Mouse (Mus musculus) midbrain, postnatal 0 days (tissue): Measurements from ENCODE around the gene Pitpnm3. TPM values are rescaled to one million over a fixed set of nuclear protein-coding genes. Genes with fewer than 3 reads are reported as not detected.

Experiments
- ATAC-seq: fragments of 200-750 bp; cut with Nextera tagmentation; 2 replicates; pipeline ENCODE4 v1.8.0; 2017; ENCODE audit warnings: moderate number of reproducible peaks, mild to moderate bottlenecking, moderate TSS enrichment, moderate library complexity; ENCODE audit not compliant: low FRiP score
- DNase-seq: peaks from one replicate; pipeline ENCODE4 v3.0.0-alpha.2; 2015; ENCODE audit warnings: low spot score
- H3K27ac ChIP-seq: fragments of 300-500 bp; sonication (generic); 2 replicates; pipeline ENCODE4 v1.5.1; 2014; ENCODE audit warnings: low read depth, mild to moderate bottlenecking, low read length, mixed read lengths
- H3K27me3 ChIP-seq: fragments of 300-500 bp; sonication (generic); 2 replicates; pipeline ENCODE4 v1.6.1; 2014; ENCODE audit warnings: low read length, control low read depth, mixed read lengths; ENCODE audit not compliant: insufficient read depth
- H3K36me3 ChIP-seq: fragments of 300-500 bp; sonication (generic); 2 replicates; pipeline ENCODE4 v1.6.1; 2014; ENCODE audit warnings: low read length, control low read depth, mixed read lengths; ENCODE audit not compliant: insufficient read depth
- H3K4me1 ChIP-seq: fragments of 300-500 bp; sonication (generic); 2 replicates; pipeline ENCODE4 v1.6.1; 2014; ENCODE audit warnings: mild to moderate bottlenecking, control low read depth, antibody characterized with exemption, low read length, mixed read lengths; ENCODE audit not compliant: insufficient read depth
- H3K4me2 ChIP-seq: fragments of 300-500 bp; sonication (generic); 2 replicates; pipeline ENCODE4 v1.6.1; 2014; ENCODE audit warnings: low read depth, mild to moderate bottlenecking, low read length, mixed read lengths; ENCODE audit not compliant: poor library complexity, severe bottlenecking
- H3K4me3 ChIP-seq: fragments of 300-500 bp; sonication (generic); 2 replicates; pipeline ENCODE4 v1.5.1; 2014; ENCODE audit warnings: low read depth, mild to moderate bottlenecking, low read length, moderate library complexity
- H3K9ac ChIP-seq: fragments of 300-500 bp; sonication (generic); replicated peaks from 2 replicates; pipeline ENCODE4 v1.6.1; 2014; ENCODE audit warnings: mild to moderate bottlenecking, low read length, moderate library complexity, mixed read lengths; ENCODE audit not compliant: poor library complexity, severe bottlenecking
- H3K9me3 ChIP-seq: fragments of 300-500 bp; sonication (generic); 2 replicates; pipeline ENCODE4 v1.6.1; 2016; ENCODE audit warnings: low read length, control low read depth
- CTCF ChIP-seq: IDR thresholded peaks from 2 replicates; pipeline ENCODE4 v1.5.1; 2016; ENCODE audit warnings: antibody characterized with exemption, mild to moderate bottlenecking
- WGBS: fragments of 180-500 bp; shearing (Covaris S2); extraction: QIAGEN DNeasy Blood & Tissue Kit; methylation state at CpG from one replicate; pipeline ENCODE4 v1.1.7; 2014; 5-methylcytosine and 5-hydroxymethylcytosine counted together
- polyA plus RNA-seq: library from polyadenylated mRNA; unstranded; fragments of >200 nt; fragmentation: Nextera tagmentation; extraction: Ambion mirVana; gene quantifications from 2 replicates; pipeline ENCODE4 v1.2.1, GENCODE M21; 2015
- total RNA-seq: library from RNA; depleted of rRNA; stranded (reverse); fragments of >200 nt; gene quantifications from 2 replicates; pipeline ENCODE4 v1.2.3, GENCODE M21; 2014

Gene Pitpnm3
- total and polyA plus RNA-seq, 2 experiments from 2014 or later: 7.9 to 33.0 TPM

DNA sequence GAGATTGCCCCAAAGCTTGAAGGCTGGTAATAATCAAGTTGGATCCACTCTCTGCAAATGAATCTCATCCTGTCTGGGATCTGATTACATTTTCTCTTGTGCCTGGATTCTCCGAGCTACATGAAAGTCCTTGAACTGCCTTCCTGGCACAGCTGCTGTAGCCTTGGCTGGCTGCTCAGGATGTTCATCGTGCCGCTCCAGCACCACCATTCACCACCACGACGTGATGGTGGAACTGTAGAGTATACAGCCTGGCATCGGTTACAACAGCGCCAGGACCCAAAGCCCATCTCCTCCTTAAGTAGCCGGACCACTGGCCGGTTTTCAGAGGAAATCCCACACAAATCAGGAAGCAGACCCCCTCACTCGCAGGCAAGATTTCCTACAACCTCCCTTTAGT lies 2.5 kb downstream of the Pitpnm3 start:
- ATAC-seq: no peak
- Histone ChIP-seq H3K9me3 (no peaks in the 10 kb centered on the region), H3K36me3 (peaks cover 2% of the 10 kb centered on the region; the same call in 1 of the 2 replicates), H3K4me2 (no peak overlapping the region), H3K4me3 (no peak overlapping the region), H3K27ac (no peak overlapping the region), H3K4me1 (peaks cover 16% of the 10 kb centered on the region), H3K27me3 (no peaks in the 10 kb centered on the region), H3K9ac (no peak overlapping the region)
- 67% methylated on average over 10 of the region's 10 CpGs for WGBS
- no peak for DNase-seq
- TF ChIP-seq CTCF: no peak

DNA sequence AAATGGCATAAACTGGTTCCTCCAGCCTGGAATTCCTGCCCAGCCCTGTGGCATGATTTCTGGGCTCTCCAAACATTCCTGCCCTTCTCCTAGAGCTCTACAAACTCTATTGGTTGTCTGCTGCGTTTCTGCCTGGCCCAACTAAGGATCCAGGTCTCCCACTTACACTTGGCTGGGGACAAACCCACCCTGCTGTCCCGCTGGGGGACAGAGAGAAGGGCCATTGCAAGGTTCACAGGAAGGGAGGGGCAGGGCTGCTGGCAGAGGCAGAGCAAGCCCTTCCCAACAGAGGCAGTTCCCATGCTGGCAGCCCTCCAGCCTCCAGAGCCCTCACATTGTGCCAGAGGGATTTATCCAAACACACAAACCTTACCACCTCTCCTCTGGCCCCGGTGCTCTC lies 3.3 kb downstream of the Pitpnm3 start:
- Histone ChIP-seq H3K9me3 (no peaks in the 10 kb centered on the region), H3K4me2 (no peak overlapping the region), H3K4me1 (peaks cover 20% of the 10 kb centered on the region), H3K27me3 (no peaks in the 10 kb centered on the region), H3K27ac (no peak overlapping the region), H3K4me3 (no peak overlapping the region), H3K9ac (no peak overlapping the region), H3K36me3 (peaks cover 2% of the 10 kb centered on the region; the same call in 1 of the 2 replicates)
- ATAC-seq (no peak), DNase-seq (peak; percentile 68)
- TF ChIP-seq CTCF: no peak
- WGBS: 25% methylated on average over 3 of the region's 3 CpGs

DNA sequence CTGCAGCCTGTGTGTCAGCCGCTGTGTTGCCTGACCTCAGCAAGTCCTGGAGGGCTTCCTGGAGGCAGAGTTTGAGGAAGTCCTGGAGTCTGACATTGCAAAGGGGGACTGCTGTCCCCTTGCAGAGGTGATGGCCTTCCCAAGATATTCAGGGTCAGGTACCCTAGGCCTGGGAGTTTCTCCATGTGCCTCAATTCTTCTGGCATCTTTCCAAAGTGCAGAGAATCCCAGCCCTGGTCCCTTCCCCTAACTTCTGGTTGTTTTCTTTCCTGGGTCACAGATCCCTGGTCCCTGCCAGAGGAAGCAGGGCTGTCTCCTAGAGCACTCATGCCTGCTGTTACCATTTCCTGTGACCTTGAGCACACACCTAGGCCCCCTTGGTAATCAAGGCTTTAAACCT lies 3.9 kb downstream of the Pitpnm3 start:
- H3K4me3 ChIP-seq: no peak overlapping the region
- peaks cover 2% of the 10 kb centered on the region; the same call in 1 of the 2 replicates for H3K36me3 ChIP-seq
- DNase-seq: no peak
- H3K9me3 ChIP-seq: no peaks in the 10 kb centered on the region
- ATAC-seq: no peak
- no peak overlapping the region for H3K9ac ChIP-seq
- whole genome bisulfite sequencing: 100% methylated on average over 1 of the region's 1 CpGs
- no peaks in the 10 kb centered on the region for H3K27me3 ChIP-seq
- H3K27ac ChIP-seq: no peak overlapping the region
- peaks cover 20% of the 10 kb centered on the region for H3K4me1 ChIP-seq
- no peak for TF ChIP-seq CTCF
- no peak overlapping the region for H3K4me2 ChIP-seq

DNA sequence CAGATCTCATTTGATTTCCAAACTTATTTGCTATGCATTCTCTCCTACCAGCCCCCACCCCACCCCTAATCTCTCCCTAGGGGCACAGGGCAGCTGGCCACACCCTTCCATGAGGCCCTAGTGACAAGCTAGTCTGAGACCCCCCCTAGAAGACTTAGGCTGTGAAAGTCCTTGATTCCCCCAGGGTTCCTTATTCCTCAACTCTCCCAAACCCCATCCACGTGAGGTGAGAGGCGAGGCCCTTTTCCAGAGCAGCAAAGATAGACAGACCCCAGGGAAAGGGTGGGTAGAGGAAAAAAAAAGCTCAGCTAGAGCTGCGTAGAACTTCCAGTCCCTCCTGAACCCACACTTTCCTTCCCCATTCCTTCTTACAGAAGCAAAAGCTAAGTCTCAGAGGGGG lies 4.7 kb downstream of the Pitpnm3 start:
- 90% methylated on average over 3 of the region's 3 CpGs for WGBS
- H3K4me1 ChIP-seq: peaks cover 20% of the 10 kb centered on the region

DNA sequence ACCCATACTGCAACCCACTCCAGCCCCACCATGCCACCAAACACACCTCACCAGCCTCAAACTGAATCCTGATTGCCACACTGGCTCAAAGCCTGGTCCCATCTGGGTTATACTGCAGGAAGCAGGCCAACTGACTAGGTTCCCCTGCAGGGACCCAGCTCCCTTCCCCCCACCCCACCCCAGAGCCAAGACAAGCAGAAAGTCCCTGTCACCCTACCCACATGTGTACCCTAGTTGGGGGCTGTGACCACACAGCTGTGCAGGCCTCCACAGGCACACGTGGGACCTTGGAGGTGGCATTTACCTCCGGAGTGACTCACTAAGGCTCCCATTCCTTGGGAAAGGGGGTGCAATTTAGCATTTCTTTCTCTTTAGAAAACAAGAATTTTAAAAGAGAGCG lies 5.1 kb downstream of the Pitpnm3 start:
- DNase-seq (no peak), ATAC-seq (no peak)
- H3K9ac ChIP-seq: no peak overlapping the region
- H3K4me2 ChIP-seq: 0 out of 2 replicates have a peak overlapping the region, but pooled peaks have one; percentile 4
- no peak for TF ChIP-seq CTCF
- H3K9me3 ChIP-seq: no peaks in the 10 kb centered on the region
- H3K4me1 ChIP-seq: peaks cover 20% of the 10 kb centered on the region
- no peaks in the 10 kb centered on the region for H3K27me3 ChIP-seq
- H3K36me3 ChIP-seq: peaks cover 2% of the 10 kb centered on the region; the same call in 1 of the 2 replicates
- 71% methylated on average over 3 of the region's 3 CpGs for whole genome bisulfite sequencing
- H3K4me3 ChIP-seq: no peak overlapping the region
- no peak overlapping the region for H3K27ac ChIP-seq

More for the DNA sequence above, 4.7 kb downstream of the Pitpnm3 start:
- Histone ChIP-seq H3K4me2 (no peak overlapping the region), H3K36me3 (peaks cover 2% of the 10 kb centered on the region; the same call in 1 of the 2 replicates), H3K27me3 (no peaks in the 10 kb centered on the region), H3K9ac (no peak overlapping the region), H3K4me3 (no peak overlapping the region), H3K9me3 (no peaks in the 10 kb centered on the region), H3K27ac (no peak overlapping the region)
- TF ChIP-seq CTCF: no peak
- DNase-seq (no peak), ATAC-seq (no peak)

DNA sequence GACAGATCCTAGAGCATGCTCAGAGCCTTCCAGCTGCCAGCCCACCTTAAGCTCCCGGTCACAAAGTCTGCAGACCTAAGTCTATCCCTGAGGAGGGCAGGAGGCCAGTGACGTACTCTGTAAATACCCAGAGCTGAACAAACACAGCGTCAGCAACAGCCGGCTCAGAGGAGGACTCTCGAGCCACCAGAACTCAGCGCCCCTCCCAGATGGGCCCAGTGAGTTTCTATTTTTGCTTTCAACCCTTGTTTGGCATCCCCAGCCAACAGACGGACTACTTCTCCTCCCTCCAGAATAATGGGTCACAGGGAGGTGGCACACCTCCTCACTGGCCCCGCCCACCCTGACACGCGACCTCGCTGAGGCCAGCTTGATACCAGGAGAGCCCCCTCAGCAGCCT lies 5.6 kb downstream of the Pitpnm3 start:
- TF ChIP-seq CTCF: no peak
- Histone ChIP-seq H3K9me3 (no peaks in the 10 kb centered on the region), H3K4me2 (0 out of 2 replicates have a peak overlapping the region, but pooled peaks have one; percentile 4), H3K27ac (no peak overlapping the region), H3K9ac (no peak overlapping the region), H3K4me3 (no peak overlapping the region), H3K4me1 (peaks cover 20% of the 10 kb centered on the region), H3K27me3 (no peaks in the 10 kb centered on the region), H3K36me3 (peaks cover 2% of the 10 kb centered on the region; the same call in 1 of the 2 replicates)
- WGBS: 14% methylated on average over 11 of the region's 11 CpGs
- no peak for DNase-seq
- ATAC-seq: no peak
